Mouse (Mus musculus) gastrocnemius, adult 2 months (tissue): Measurements from ENCODE around the gene Slc9a2. TPM values are rescaled to one million over a fixed set of nuclear protein-coding genes. Genes with fewer than 3 reads are reported as not detected.
"Not testable (repeated sequence)": the region's sequence is repeated elsewhere in the genome, so short reads cannot be mapped to it uniquely, and the experiment has no call there.

Experiments used
- DNase-seq: peaks from one replicate; pipeline ENCODE4 v3.0.0; 2022
- H3K27ac ChIP-seq: fragments of 200-600 bp; 2 replicates; pipeline ENCODE4 v1.8.1; 2022; ENCODE audit warnings: mild to moderate bottlenecking
- H3K4me3 ChIP-seq: fragments of 200-600 bp; 2 replicates; pipeline ENCODE4 v1.8.1; 2022; ENCODE audit warnings: mild to moderate bottlenecking, moderate library complexity
- CTCF ChIP-seq: fragments of 200-600 bp; IDR thresholded peaks from 2 replicates; pipeline ENCODE4 v1.8.1; 2022; ENCODE audit warnings: antibody characterized with exemption, mild to moderate bottlenecking, moderate library complexity
- intact Hi-C: fragments of 180-260 bp; cut with DNase I; formaldehyde crosslinking; loops from one replicate; pipeline ENCODE4 v1.15.1; 2025
- total RNA-seq, 2 experiments: library from RNA; stranded (reverse); gene quantifications; 2 replicates each; pipeline ENCODE4 v1.2.3; 2021

Gene Slc9a2
- total RNA-seq, 2 experiments from 2014 or later: 16.6 to 30.1 TPM

GRCm38 (mm10) chr1:40670025-40670424 lies 10.3 kb upstream of the Slc9a2 start:
- intact Hi-C loops: no loop called here
- Histone ChIP-seq H3K4me3 (no peak overlapping the region), H3K27ac (no peak overlapping the region)
- peak; percentile 32 for DNase-seq
- TF ChIP-seq CTCF: no peak

GRCm38 (mm10) chr1:40671490-40671889 lies 8.9 kb upstream of the Slc9a2 start:
- TF ChIP-seq CTCF: no peak
- no peak for DNase-seq
- intact Hi-C loops: no loop called here

GRCm38 (mm10) chr1:40677306-40677705 lies 3.1 kb upstream of the Slc9a2 start:
- intact Hi-C loops: loop anchor here (5.0 kb wide), 1 partner anchor 90 kb away; no protein-coding TSS in a partner anchor
- peak; percentile 71 for TF ChIP-seq CTCF
- peak; percentile 50 for DNase-seq
- Histone ChIP-seq H3K4me3 (no peak overlapping the region), H3K27ac (no peak overlapping the region)

More at GRCm38 (mm10) chr1:40671490-40671889, 8.9 kb upstream of the Slc9a2 start:
- Histone ChIP-seq H3K27ac (no peak overlapping the region), H3K4me3 (no peak overlapping the region)

GRCm38 (mm10) chr1:40680868-40681698 lies 709 bp downstream of the Slc9a2 start:
- Histone ChIP-seq H3K27ac (peak overlapping the region; percentile 93), H3K4me3 (peak overlapping the region; percentile 83)
- intact Hi-C loops: loop anchor here (5.0 to 10.0 kb wide), 2 partner anchors 86 to 184 kb away; no protein-coding TSS in a partner anchor
- peak; percentile 86 for DNase-seq
- TF ChIP-seq CTCF: no peak

- TF ChIP-seq CTCF: 0 out of 2 replicates have a peak, but pooled peaks have one; percentile 4
These were observed 1.5 kb downstream of the Slc9a2 start for GRCm38 (mm10) chr1:40681699-40682510.

GRCm38 (mm10) chr1:40694296-40694695 lies 13.9 kb downstream of the Slc9a2 start:
- peak; percentile 39 for TF ChIP-seq CTCF
- peak overlapping the region; percentile 76 for H3K27ac ChIP-seq
- no peak overlapping the region for H3K4me3 ChIP-seq
- peak; percentile 87 for DNase-seq
- intact Hi-C loops: no loop called here

More at GRCm38 (mm10) chr1:40681699-40682510, 1.5 kb downstream of the Slc9a2 start:
- DNase-seq: peak; percentile 73
- peak overlapping the region; percentile 93 for H3K27ac ChIP-seq
- H3K4me3 ChIP-seq: peak overlapping the region; percentile 83
- intact Hi-C loops: loop anchor here (5.0 to 10.0 kb wide), 2 partner anchors 85 to 183 kb away; no protein-coding TSS in a partner anchor

- TF ChIP-seq CTCF: no peak
- Histone ChIP-seq H3K4me3 (no peak overlapping the region), H3K27ac (no peak overlapping the region)
- intact Hi-C loops: no loop called here
- DNase-seq: no peak
These were observed 16.1 kb downstream of the Slc9a2 start for GRCm38 (mm10) chr1:40696436-40696835.

GRCm38 (mm10) chr1:40705099-40705498 lies 24.7 kb downstream of the Slc9a2 start:
- no peak for TF ChIP-seq CTCF
- no peak overlapping the region for H3K27ac ChIP-seq
- no peak overlapping the region for H3K4me3 ChIP-seq
- no peak for DNase-seq
- intact Hi-C loops: no loop called here

- H3K4me3 ChIP-seq: no peak overlapping the region
- peak; percentile 66 for DNase-seq
- intact Hi-C loops: no loop called here
- TF ChIP-seq CTCF: no peak
- H3K27ac ChIP-seq: peak overlapping the region; percentile 63
These were observed 34.6 kb downstream of the Slc9a2 start for GRCm38 (mm10) chr1:40714950-40715349.

- intact Hi-C loops: loop anchor here (5.0 kb wide), 1 partner anchor 41 kb away; no protein-coding TSS in a partner anchor
- DNase-seq: peak; percentile 60
- TF ChIP-seq CTCF: no peak
These were observed 45.7 kb downstream of the Slc9a2 start for GRCm38 (mm10) chr1:40726051-40726450.

GRCm38 (mm10) chr1:40727404-40727803 lies 47.0 kb downstream of the Slc9a2 start:
- Histone ChIP-seq H3K27ac (peak overlapping the region; percentile 87), H3K4me3 (no peak overlapping the region)
- no peak for TF ChIP-seq CTCF
- DNase-seq: peak; percentile 58
- intact Hi-C loops: loop anchor here (5.0 kb wide), 1 partner anchor 40 kb away; no protein-coding TSS in a partner anchor

More at GRCm38 (mm10) chr1:40726051-40726450, 45.7 kb downstream of the Slc9a2 start:
- H3K4me3 ChIP-seq: no peak overlapping the region
- H3K27ac ChIP-seq: peak overlapping the region; percentile 87

- Histone ChIP-seq H3K4me3 (no peak overlapping the region), H3K27ac (peak overlapping the region; percentile 87)
- DNase-seq: no peak
- TF ChIP-seq CTCF: no peak
- intact Hi-C loops: loop anchor here (5.0 kb wide), 1 partner anchor 39 kb away; no protein-coding TSS in a partner anchor
These were observed 48.3 kb downstream of the Slc9a2 start for GRCm38 (mm10) chr1:40728636-40729035.

- Histone ChIP-seq H3K4me3 (no peak overlapping the region), H3K27ac (no peak overlapping the region)
- no peak for TF ChIP-seq CTCF
- no peak for DNase-seq
- intact Hi-C loops: no loop called here
These were observed 57.3 kb downstream of the Slc9a2 start for GRCm38 (mm10) chr1:40737671-40738070.

- H3K4me3 ChIP-seq, intact Hi-C loops, DNase-seq, H3K27ac ChIP-seq: not testable (repeated sequence)
These were observed 57.9 kb downstream of the Slc9a2 start for GRCm38 (mm10) chr1:40738246-40738645.
